Mouse (Mus musculus) stomach, postnatal 0 days (tissue): Measurements from ENCODE around the gene Myl9. TPM values are rescaled to one million over a fixed set of nuclear protein-coding genes. Genes with fewer than 3 reads are reported as not detected.

Experiments used
- ATAC-seq: fragments of 200-750 bp; cut with Nextera tagmentation; 2 replicates; pipeline ENCODE4 v1.8.0; 2017; ENCODE audit not compliant: low FRiP score, low TSS enrichment
- DNase-seq: peaks from one replicate; pipeline ENCODE4 v3.0.0-alpha.2; 2016; ENCODE audit warnings: low spot score
- H3K27ac ChIP-seq: fragments of 300-500 bp; sonication (generic); replicated peaks from 2 replicates; pipeline ENCODE4 v1.5.1; 2014; ENCODE audit warnings: mild to moderate bottlenecking, control low read depth
- H3K27me3 ChIP-seq: fragments of 300-500 bp; sonication (generic); 2 replicates; pipeline ENCODE4 v1.6.1; 2014; ENCODE audit warnings: low read length; ENCODE audit not compliant: control insufficient read depth, insufficient read depth
- H3K36me3 ChIP-seq: fragments of 300-500 bp; sonication (generic); 2 replicates; pipeline ENCODE4 v1.6.1; 2014; ENCODE audit warnings: low read length, mixed read lengths; ENCODE audit not compliant: control insufficient read depth, insufficient read depth
- H3K4me1 ChIP-seq: fragments of 300-500 bp; sonication (generic); replicated peaks from 2 replicates; pipeline ENCODE4 v1.6.1; 2014; ENCODE audit warnings: antibody characterized with exemption; ENCODE audit not compliant: control insufficient read depth, insufficient read depth
- H3K4me2 ChIP-seq: fragments of 300-500 bp; sonication (generic); replicated peaks from 2 replicates; pipeline ENCODE4 v1.6.1; 2014; ENCODE audit warnings: low read depth, mild to moderate bottlenecking, control low read depth, moderate library complexity
- H3K4me3 ChIP-seq: fragments of 300-500 bp; sonication (generic); 2 replicates; pipeline ENCODE4 v1.5.1; 2014; ENCODE audit warnings: low read depth, low read length, control low read depth
- H3K9ac ChIP-seq: fragments of 300-500 bp; sonication (generic); 2 replicates; pipeline ENCODE4 v1.6.1; 2014; ENCODE audit warnings: mild to moderate bottlenecking, low read length, control low read depth, mixed read lengths
- H3K9me3 ChIP-seq: fragments of 300-500 bp; sonication (generic); 2 replicates; pipeline ENCODE4 v1.6.1; 2016; ENCODE audit warnings: low read length; ENCODE audit not compliant: control insufficient read depth
- CTCF ChIP-seq: IDR thresholded peaks from 2 replicates; pipeline ENCODE4 v1.5.1; 2016; ENCODE audit warnings: antibody characterized with exemption, low read depth, mild to moderate bottlenecking, moderate library complexity
- EP300 ChIP-seq: optimal IDR thresholded peaks from 2 replicates; pipeline ENCODE3; 2016; ENCODE audit warnings: antibody characterized with exemption
- WGBS: fragments of 180-500 bp; shearing (Covaris S2); extraction: QIAGEN DNeasy Blood & Tissue Kit; methylation state at CpG from one replicate; pipeline ENCODE4 v1.1.7; 2014; 5-methylcytosine and 5-hydroxymethylcytosine counted together
- polyA plus RNA-seq: library from polyadenylated mRNA; unstranded; fragments of >200 nt; fragmentation: Nextera tagmentation; extraction: Ambion mirVana; gene quantifications from 2 replicates; pipeline ENCODE4 v1.2.1, GENCODE M21; 2015

Myl9 gene
- 2,268 and 2,333 TPM in 2 replicates for polyA plus RNA-seq

DNA sequence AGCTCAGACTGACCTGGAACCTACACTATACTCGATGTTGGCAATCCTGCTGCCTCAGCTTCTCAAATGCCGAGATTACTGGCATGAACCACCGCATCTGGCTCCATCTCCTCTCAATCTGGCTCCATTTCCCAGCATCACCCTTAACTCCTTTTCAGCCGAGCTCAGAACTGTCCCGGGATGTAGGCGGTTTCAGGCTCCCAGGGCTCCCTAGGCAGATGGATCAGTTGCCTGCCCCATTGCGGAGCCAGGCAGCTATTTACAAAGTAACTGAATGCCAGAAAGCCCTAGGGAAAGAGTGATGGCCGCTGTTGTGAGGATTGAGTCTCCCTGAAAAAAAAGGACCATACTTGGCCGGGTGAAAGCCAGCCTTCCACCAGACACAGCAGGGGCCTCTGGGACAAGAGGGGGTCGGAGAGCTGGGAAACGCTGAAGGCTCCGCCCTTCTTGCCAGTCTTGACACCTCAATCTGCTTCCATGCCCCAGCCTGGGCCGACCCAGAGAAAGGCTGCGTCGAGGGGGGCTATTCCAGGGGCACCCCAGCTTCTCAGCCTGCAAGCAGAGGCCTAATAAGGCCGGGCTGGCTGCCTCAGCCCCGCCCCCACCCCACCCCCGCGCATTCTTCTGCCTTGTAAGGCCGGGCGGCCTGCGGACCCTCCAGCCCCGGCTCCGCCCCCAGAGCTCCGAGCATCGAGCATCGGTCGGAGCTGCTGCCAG is at the start of gene Myl9:
Gene Myl9, plus strand, starts transcription at position 683 of the 717 bp plus-strand sequence.
- ATAC-seq (peak; percentile 88), DNase-seq (peak; percentile 76)
- H3K4me2 ChIP-seq, result peak within 1 kb of the TSS; percentile 54
- peak within 1 kb of the TSS; percentile 95 for H3K27ac ChIP-seq
- H3K36me3 ChIP-seq, result no peaks in the 10 kb centered on the region
- H3K27me3 ChIP-seq, result no peaks in the 10 kb centered on the region
- H3K9me3 ChIP-seq, result no peaks in the 10 kb centered on the region
- TF ChIP-seq EP300 (peak; percentile 86), CTCF (no peak)
- H3K4me3 ChIP-seq, result peak within 1 kb of the TSS; percentile 58
- H3K4me1 ChIP-seq, result no peaks in the 10 kb centered on the region
- 5% methylated on average over 28 of the region's 28 CpGs for WGBS
- H3K9ac ChIP-seq, result peak within 1 kb of the TSS; percentile 87

- DNase-seq (peak; percentile 44), ATAC-seq (peak; percentile 21; the same call in 1 of the 2 replicates)
- Histone ChIP-seq H3K9me3 (no peaks in the 10 kb centered on the region), H3K27ac (peak overlapping the region; percentile 59), H3K27me3 (no peaks in the 10 kb centered on the region), H3K36me3 (no peaks in the 10 kb centered on the region), H3K4me3 (no peak overlapping the region), H3K4me2 (no peak overlapping the region; the same call in none of the 2 replicates), H3K9ac (peak overlapping the region; percentile 43; the same call in 1 of the 2 replicates), H3K4me1 (peaks cover 18% of the 10 kb centered on the region)
- 31% methylated on average over 7 of the region's 7 CpGs for WGBS
- TF ChIP-seq CTCF (no peak), EP300 (no peak)
Observed at GRCm38 (mm10) chr2:156726344-156726743, 48.9 kb upstream of the Myl9 start.

DNA sequence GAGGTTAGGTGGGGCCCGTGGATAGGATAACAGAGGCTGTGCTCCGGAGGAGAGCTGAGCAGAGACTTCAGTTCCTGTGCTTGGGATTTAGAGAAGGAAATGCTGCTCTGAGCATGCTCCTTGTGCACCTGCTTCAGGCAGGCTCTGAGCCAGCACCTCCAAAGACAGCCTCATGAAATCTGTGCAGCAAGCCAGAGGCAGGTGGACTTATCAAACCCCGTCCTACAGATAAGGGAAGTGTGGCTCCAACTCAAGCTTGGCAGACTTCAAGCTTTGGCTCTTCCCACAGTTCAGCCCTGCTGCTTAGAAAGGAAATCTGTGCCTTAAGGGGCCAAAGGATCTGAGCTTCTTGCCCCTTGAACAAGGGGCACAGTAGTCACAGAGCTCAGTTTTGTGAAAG is 48.3 kb upstream of the Myl9 start:
- peak; percentile 67 for DNase-seq
- no peak overlapping the region for H3K4me3 ChIP-seq
- H3K27me3 ChIP-seq, result no peaks in the 10 kb centered on the region
- TF ChIP-seq EP300, result no peak
- TF ChIP-seq CTCF, result no peak
- no peaks in the 10 kb centered on the region for H3K9me3 ChIP-seq
- H3K36me3 ChIP-seq, result no peaks in the 10 kb centered on the region
- H3K27ac ChIP-seq, result peak overlapping the region; percentile 59
- peak; percentile 19; the same call in 1 of the 2 replicates for ATAC-seq
- WGBS, result 23% methylated on average over 3 of the region's 3 CpGs
- no peak overlapping the region; the same call in 1 of the 2 replicates for H3K4me2 ChIP-seq
- H3K9ac ChIP-seq, result peak overlapping the region; percentile 43
- peaks cover 22% of the 10 kb centered on the region for H3K4me1 ChIP-seq

DNA sequence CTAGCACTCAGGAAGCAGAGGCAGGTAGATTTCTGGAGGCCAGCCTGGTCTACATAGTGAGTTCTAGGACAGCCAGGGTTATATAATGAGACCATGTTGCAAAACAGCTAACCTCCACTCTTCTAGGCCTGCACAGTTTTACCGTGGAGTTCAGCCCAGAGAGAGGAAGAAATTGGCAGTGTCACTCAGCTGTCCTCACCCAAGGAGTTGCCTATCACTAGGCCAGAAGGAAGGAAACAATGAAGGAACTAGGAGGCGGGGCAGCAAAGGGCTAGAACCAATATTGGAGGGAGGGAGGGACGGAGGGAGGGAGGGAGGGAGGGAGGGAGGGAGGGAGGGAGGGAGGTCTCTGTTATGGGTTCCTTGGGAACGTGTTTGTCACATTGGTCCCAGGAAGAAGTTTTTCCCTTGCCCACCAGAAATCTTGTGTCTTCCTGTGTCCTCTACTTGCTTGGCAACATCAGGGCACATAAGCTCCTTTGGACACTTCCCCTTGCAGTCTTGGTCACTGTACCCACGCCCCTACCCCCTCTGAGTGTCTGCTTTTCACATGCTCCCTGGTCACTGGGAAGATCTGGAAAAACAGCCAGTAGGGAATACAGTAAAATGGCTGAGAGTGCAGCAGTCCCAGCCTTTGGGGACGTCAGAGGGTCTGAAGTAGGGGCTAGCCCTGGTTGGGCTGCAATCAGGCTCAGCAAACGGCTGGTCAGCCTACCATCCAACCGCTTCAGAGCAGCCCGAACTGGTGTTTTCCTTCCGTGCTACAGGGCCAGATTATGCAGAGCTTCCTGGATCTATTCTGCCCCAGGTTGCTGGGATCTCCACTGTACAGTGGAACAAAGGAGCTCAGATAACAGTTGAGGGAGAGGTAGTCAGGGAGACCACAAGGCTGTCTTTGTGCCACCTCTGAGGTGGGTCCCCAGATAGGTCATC is 45.4 kb upstream of the Myl9 start:
- Histone ChIP-seq H3K36me3 (no peaks in the 10 kb centered on the region), H3K27ac (peak overlapping the region; percentile 89), H3K9me3 (no peaks in the 10 kb centered on the region), H3K4me3 (0 out of 2 replicates have a peak overlapping the region, but pooled peaks have one; percentile 3), H3K27me3 (no peaks in the 10 kb centered on the region), H3K4me1 (peaks cover 19% of the 10 kb centered on the region), H3K9ac (peak overlapping the region; percentile 32), H3K4me2 (peak overlapping the region; percentile 47)
- 31% methylated on average over 9 of the region's 10 CpGs for WGBS
- peak; percentile 63 for DNase-seq
- ATAC-seq, result peak; percentile 57
- TF ChIP-seq CTCF, result no peak
- TF ChIP-seq EP300, result no peak

- Histone ChIP-seq H3K27ac (peak overlapping the region; percentile 89), H3K4me1 (peaks cover 16% of the 10 kb centered on the region), H3K9me3 (no peaks in the 10 kb centered on the region), H3K4me3 (peak overlapping the region; percentile 3; the same call in 1 of the 2 replicates), H3K36me3 (no peaks in the 10 kb centered on the region), H3K27me3 (no peaks in the 10 kb centered on the region), H3K4me2 (peak overlapping the region; percentile 47), H3K9ac (peak overlapping the region; percentile 32)
- no peak for TF ChIP-seq EP300
- no peak for TF ChIP-seq CTCF
- peak; percentile 68 for DNase-seq
- WGBS, result 53% methylated on average over 12 of the region's 12 CpGs
- 0 out of 2 replicates have a peak, but pooled peaks have one; percentile 17 for ATAC-seq
Observed at GRCm38 (mm10) chr2:156730501-156730921, 44.7 kb upstream of the Myl9 start.
